In the genomic region with DNA sequence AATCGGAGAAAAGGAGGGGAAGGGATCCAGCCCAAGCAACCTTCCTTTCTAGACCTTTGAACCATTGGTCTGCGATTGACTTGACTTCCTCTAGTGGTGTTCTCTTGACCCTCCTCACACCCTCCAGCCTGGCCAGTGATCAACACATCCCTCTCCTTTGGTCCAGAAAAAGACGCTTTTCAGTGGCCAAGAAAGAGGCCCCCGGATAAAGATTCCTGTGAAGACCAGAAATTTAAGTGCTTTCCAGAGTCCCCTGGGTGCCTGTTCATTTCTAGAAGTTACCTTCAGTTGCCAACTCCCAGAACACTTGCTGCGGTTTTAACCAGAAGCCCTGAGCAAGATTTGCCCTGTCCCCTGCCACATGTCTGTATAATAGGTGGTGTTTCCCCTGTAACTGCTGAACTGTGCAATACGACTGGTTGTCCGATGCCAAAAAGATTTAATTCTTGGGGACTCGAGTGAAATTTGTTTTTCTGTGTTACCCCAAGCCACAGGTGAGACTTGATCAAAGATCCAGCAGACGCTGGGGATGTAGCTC, we compare ENCODE assay signal across 8 mouse cellular contexts. TPM values are rescaled to one million over a fixed set of nuclear protein-coding genes. Genes with fewer than 3 reads are reported as not detected.
DNase-seq lines count a peak whose midpoint lies in the region; ATAC-seq and TF ChIP-seq lines count a peak whose summit lies in the region.
"Not testable (repeated sequence)": the region's sequence is repeated elsewhere in the genome, so short reads cannot be mapped to it uniquely, and the experiment has no call there.

A gene (minus strand): TSS at position 51 of the 538 bp plus-strand sequence.

- peak within 1 kb of the TSS; percentile 87 for H3K9ac ChIP-seq in heart, embryonic 16.5 days (ENCODE audit: low read length)
- H3K9ac ChIP-seq in intestine, embryonic 16.5 days (ENCODE audit: low read depth, low read length): peak within 1 kb of the TSS; percentile 91
- peak within 1 kb of the TSS; percentile 81 for H3K9ac ChIP-seq in lung, embryonic 16.5 days (ENCODE audit: low read length)
- H3K9ac ChIP-seq in neural tube, embryonic 14.5 days (replicated peaks; ENCODE audit: low read depth, low read length): peak within 1 kb of the TSS; percentile 82

- peaks cover 60% of the 10 kb centered on the region for H3K36me3 ChIP-seq in E14TG2a.4 (ENCODE audit: insufficient read depth, low read length)
- H3K36me3 ChIP-seq in heart, embryonic 16.5 days (ENCODE audit: control insufficient read depth, insufficient read depth): peaks cover 14% of the 10 kb centered on the region
- not testable (repeated sequence) for H3K36me3 ChIP-seq in intestine, embryonic 16.5 days (ENCODE audit: control insufficient read depth, insufficient read depth, low read length)
- peaks cover 14% of the 10 kb centered on the region for H3K36me3 ChIP-seq in lung, embryonic 16.5 days (ENCODE audit: control insufficient read depth, insufficient read depth, low read length)
- H3K36me3 ChIP-seq in neural tube, embryonic 14.5 days (ENCODE audit: control insufficient read depth, insufficient read depth, low read length): peaks cover 12% of the 10 kb centered on the region; the same call in 1 of the 2 replicates

- H3K4me2 ChIP-seq in heart, embryonic 16.5 days (ENCODE audit: low read depth, low read length): peak within 1 kb of the TSS; percentile 95
- peak within 1 kb of the TSS; percentile 87 for H3K4me2 ChIP-seq in intestine, embryonic 16.5 days (ENCODE audit: low read depth, low read length)
- H3K4me2 ChIP-seq in lung, embryonic 16.5 days (ENCODE audit: low read depth, low read length): peak within 1 kb of the TSS; percentile 90
- H3K4me2 ChIP-seq in neural tube, embryonic 14.5 days (ENCODE audit: low read depth, low read length): peak within 1 kb of the TSS; percentile 84

- ATAC-seq in common myeloid progenitor, adult 5-6 weeks (replicated peaks; ENCODE audit: low read depth, poor library complexity, severe bottlenecking); heart, embryonic 16.5 days (replicated peaks; ENCODE audit: extremely low read depth, insufficient read depth, low FRiP score); intestine, embryonic 16.5 days; lung, embryonic 16.5 days (ENCODE audit: low read depth); neural tube, embryonic 14.5 days (ENCODE audit: low read depth): not testable (repeated sequence)

- peak within 1 kb of the TSS; percentile 64 for H3K27ac ChIP-seq in heart, embryonic 16.5 days (ENCODE audit: low read length)
- H3K27ac ChIP-seq in intestine, embryonic 16.5 days (ENCODE audit: low read length): peak within 1 kb of the TSS; percentile 73
- H3K27ac ChIP-seq in lung, embryonic 16.5 days (ENCODE audit: low read length): peak within 1 kb of the TSS; percentile 55
- H3K27ac ChIP-seq in neural tube, embryonic 14.5 days (ENCODE audit: low read depth, low read length): peak within 1 kb of the TSS; percentile 62

- TF ChIP-seq CTCF in E14TG2a.4 (conservative IDR thresholded peaks at IDR 0.05; ENCODE audit: low read length): not testable (repeated sequence)

- peak within 1 kb of the TSS; percentile 98 for H3K4me3 ChIP-seq in E14TG2a.4 (replicated peaks; ENCODE audit: low read length)
- H3K4me3 ChIP-seq in heart, embryonic 16.5 days (ENCODE audit: low read length): peak within 1 kb of the TSS; percentile 73
- peak within 1 kb of the TSS; percentile 93 for H3K4me3 ChIP-seq in intestine, embryonic 16.5 days (ENCODE audit: low read length)
- H3K4me3 ChIP-seq in lung, embryonic 16.5 days (ENCODE audit: low read length): peak within 1 kb of the TSS; percentile 91
- peak within 1 kb of the TSS; percentile 85 for H3K4me3 ChIP-seq in neural tube, embryonic 14.5 days (ENCODE audit: low read depth, low read length)

- not testable (repeated sequence) for DNase-seq in gastrocnemius, adult 18-20 months (ENCODE audit: low spot score); left cerebral cortex, postnatal 25 days (ENCODE audit: low spot score in 2 of 2)

- 68% methylated on average over 8 of the region's 9 CpGs for WGBS in heart, embryonic 16.5 days
- WGBS in intestine, embryonic 16.5 days: 77% methylated on average over 9 of the region's 9 CpGs
- 64% methylated on average over 9 of the region's 9 CpGs for WGBS in lung, embryonic 16.5 days
- 81% methylated on average over 9 of the region's 9 CpGs for WGBS in neural tube, embryonic 14.5 days

- intact Hi-C loops in left cerebral cortex, postnatal 25 days (cut with DNase I): not testable (repeated sequence)

- not testable (repeated sequence) for H3K9me3 ChIP-seq in E14TG2a.4 (ENCODE audit: low read length); heart, embryonic 16.5 days (replicated peaks; ENCODE audit: control insufficient read depth, low read length); intestine, embryonic 16.5 days (ENCODE audit: control insufficient read depth, low read length); lung, embryonic 16.5 days (ENCODE audit: control insufficient read depth, low read length); neural tube, embryonic 14.5 days (ENCODE audit: control insufficient read depth, low read length)

- H3K27me3 ChIP-seq in E14TG2a.4 (ENCODE audit: insufficient read depth, low read length); heart, embryonic 16.5 days (ENCODE audit: control insufficient read depth, insufficient read depth, low read length); intestine, embryonic 16.5 days (replicated peaks; ENCODE audit: control insufficient read depth, insufficient read depth, low read length); lung, embryonic 16.5 days (ENCODE audit: control insufficient read depth, insufficient read depth, low read depth, low read length); neural tube, embryonic 14.5 days (ENCODE audit: control insufficient read depth, insufficient read depth, low read length): not testable (repeated sequence)

- peaks cover 40% of the 10 kb centered on the region for H3K4me1 ChIP-seq in E14TG2a.4 (replicated peaks; ENCODE audit: low read depth, low read length)
- peaks cover 14% of the 10 kb centered on the region for H3K4me1 ChIP-seq in heart, embryonic 16.5 days (ENCODE audit: control insufficient read depth, insufficient read depth, low read length)
- H3K4me1 ChIP-seq in intestine, embryonic 16.5 days (ENCODE audit: control insufficient read depth, insufficient read depth, low read length): peaks cover 10% of the 10 kb centered on the region; the same call in 1 of the 2 replicates
- H3K4me1 ChIP-seq in lung, embryonic 16.5 days (replicated peaks; ENCODE audit: control insufficient read depth, insufficient read depth, low read length): peaks cover 15% of the 10 kb centered on the region
- H3K4me1 ChIP-seq in neural tube, embryonic 14.5 days (ENCODE audit: control insufficient read depth, insufficient read depth, low read length): peaks cover 20% of the 10 kb centered on the region

RNA-seq across cellular contexts. Expression of the gene that starts here (rescaled TPM):
- 46.5 and 71.2 TPM in 2 replicates for total RNA-seq in common myeloid progenitor, adult 5-6 weeks (2017)
- 10 to 100 TPM; 28.2 to 35.7 TPM for total RNA-seq in gastrocnemius, adult 18-20 months (2021)
- polyA plus RNA-seq in heart, embryonic 16.5 days (2015; fragmentation: Nextera tagmentation; extraction: Ambion mirVana): 59.7 and 70.4 TPM in 2 replicates
- polyA plus RNA-seq in intestine, embryonic 16.5 days (2015; fragmentation: Nextera tagmentation; extraction: Ambion mirVana): 84.6 and 109 TPM in 2 replicates
- 10 to 100 TPM; 49.7 to 51.0 TPM for total RNA-seq in left cerebral cortex, postnatal 25 days (2021)
- 100 and 110 TPM in 2 replicates for polyA plus RNA-seq in lung, embryonic 16.5 days (2015; fragmentation: Nextera tagmentation; extraction: Ambion mirVana)
- 60.3 and 72.5 TPM in 2 replicates for polyA plus RNA-seq in neural tube, embryonic 14.5 days (2014; fragmentation: Nextera tagmentation; extraction: Ambion mirVana)
